Mouse (Mus musculus) E14TG2a.4 (cell line): Measurements from ENCODE around the gene Tspoap1.

Experiments used
- CTCF ChIP-seq: conservative IDR thresholded peaks from 2 replicates; pipeline ENCODE4 v1.5.1; 2014; ENCODE audit warnings: low read length
- NANOG ChIP-seq: IDR thresholded peaks from 2 replicates; pipeline ENCODE4 v1.6.1; 2014; ENCODE audit warnings: borderline replicate concordance, low read length, mixed read lengths
- POU5F1 ChIP-seq: IDR thresholded peaks from 2 replicates; pipeline ENCODE4 v1.6.1; 2014; ENCODE audit warnings: low read length, borderline replicate concordance

DNA sequence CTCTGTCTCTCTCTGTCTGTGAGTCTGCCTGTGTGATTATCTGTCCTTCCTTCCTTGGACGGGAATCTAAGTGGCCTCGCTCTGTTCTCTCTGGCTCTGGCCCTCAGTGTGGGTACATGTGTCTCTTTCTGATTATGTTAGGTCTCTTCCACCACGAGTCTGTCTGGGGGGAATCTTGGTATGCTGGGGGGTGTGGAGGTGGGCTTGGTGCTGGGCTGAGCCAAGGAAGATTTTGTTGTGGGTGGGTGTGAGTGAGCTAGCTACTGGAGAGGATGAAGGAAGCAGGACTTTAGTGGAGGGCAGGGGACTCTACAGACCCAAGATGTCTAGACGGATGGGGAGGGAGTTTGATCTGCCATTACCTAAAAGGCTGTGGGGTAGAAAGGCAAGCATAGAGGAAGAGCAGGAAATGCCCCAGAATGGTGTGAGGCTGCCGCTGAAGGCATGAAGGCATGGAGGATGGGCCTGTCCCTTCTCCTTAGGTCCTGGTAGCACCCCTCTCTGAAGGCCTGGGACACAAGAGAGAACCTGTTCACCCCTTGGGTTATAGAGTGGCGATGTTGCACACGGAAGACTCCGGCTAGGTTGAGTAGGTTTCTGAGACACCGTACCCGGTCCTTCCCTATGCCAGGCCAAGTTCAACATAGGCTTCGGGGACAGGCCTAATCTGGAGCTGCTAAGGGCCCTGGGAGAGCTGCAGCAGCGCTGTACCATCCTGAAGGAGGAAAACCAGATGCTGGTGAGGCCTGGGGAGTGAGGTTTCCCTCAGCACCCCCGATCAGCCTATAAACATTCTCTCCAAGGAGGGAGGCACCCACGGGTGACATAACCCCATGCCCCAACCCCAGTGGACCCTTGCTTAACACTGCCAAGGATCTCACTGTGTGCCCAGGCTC lies 1.7 kb downstream of the Tspoap1 start:
- TF ChIP-seq CTCF, result no peak
- TF ChIP-seq POU5F1, result no peak
- TF ChIP-seq NANOG, result no peak
